Mouse (Mus musculus) cerebellum, adult (tissue): ENCODE results near the gene Tedc1.
"Not testable (repeated sequence)": the region's sequence is repeated elsewhere in the genome, so short reads cannot be mapped to it uniquely, and the experiment has no call there.

Experiments
- ATAC-seq: cut with Nextera tagmentation; 2 replicates; pipeline ENCODE4 v1.9.2; 2017; ENCODE audit warnings: mild to moderate bottlenecking, moderate library complexity, mixed read lengths; ENCODE audit not compliant: insufficient number of reproducible peaks, low FRiP score, low TSS enrichment

Tedc1 gene

GRCm38 (mm10) chr12:113188349-113189055 is 32.3 kb downstream of the Tedc1 start:
- ATAC-seq, result no peak

- no peak for ATAC-seq
These were observed 37.2 kb downstream of the Tedc1 start for GRCm38 (mm10) chr12:113193423-113193822.

- ATAC-seq, result not testable (repeated sequence)
These were observed 42.9 kb downstream of the Tedc1 start for GRCm38 (mm10) chr12:113199132-113199531.

- no peak for ATAC-seq
These were observed 45.1 kb downstream of the Tedc1 start for GRCm38 (mm10) chr12:113201301-113201700.

- ATAC-seq, result no peak
These were observed 45.8 kb downstream of the Tedc1 start for GRCm38 (mm10) chr12:113202008-113202407.

- ATAC-seq, result no peak
These were observed 47.3 kb downstream of the Tedc1 start for GRCm38 (mm10) chr12:113203522-113203921.

- ATAC-seq, result no peak
These were observed 49.2 kb downstream of the Tedc1 start for GRCm38 (mm10) chr12:113205251-113205942.

- no peak for ATAC-seq
These were observed 51.5 kb downstream of the Tedc1 start for GRCm38 (mm10) chr12:113207737-113208136.

GRCm38 (mm10) chr12:113210586-113211378 is 54.6 kb downstream of the Tedc1 start:
- no peak for ATAC-seq

- no peak for ATAC-seq
These were observed 55.6 kb downstream of the Tedc1 start for GRCm38 (mm10) chr12:113211772-113212171.

- no peak for ATAC-seq
These were observed 56.2 kb downstream of the Tedc1 start for GRCm38 (mm10) chr12:113212326-113212924.

GRCm38 (mm10) chr12:113213226-113213625 is 57.0 kb downstream of the Tedc1 start:
- ATAC-seq, result no peak

- ATAC-seq, result no peak
These were observed 58.0 kb downstream of the Tedc1 start for GRCm38 (mm10) chr12:113214072-113214808.

GRCm38 (mm10) chr12:113214972-113215666 is 58.9 kb downstream of the Tedc1 start:
- ATAC-seq, result no peak
